Mouse (Mus musculus) left cerebral cortex, adult 9 months (tissue): ENCODE data around the gene Mettl23.

Experiments
- DNase-seq, 2 experiments: peaks; one replicate each; pipeline ENCODE4 v3.0.0; 2022; ENCODE audit warnings: low spot score in 2 of 2

The Mettl23 gene

DNA sequence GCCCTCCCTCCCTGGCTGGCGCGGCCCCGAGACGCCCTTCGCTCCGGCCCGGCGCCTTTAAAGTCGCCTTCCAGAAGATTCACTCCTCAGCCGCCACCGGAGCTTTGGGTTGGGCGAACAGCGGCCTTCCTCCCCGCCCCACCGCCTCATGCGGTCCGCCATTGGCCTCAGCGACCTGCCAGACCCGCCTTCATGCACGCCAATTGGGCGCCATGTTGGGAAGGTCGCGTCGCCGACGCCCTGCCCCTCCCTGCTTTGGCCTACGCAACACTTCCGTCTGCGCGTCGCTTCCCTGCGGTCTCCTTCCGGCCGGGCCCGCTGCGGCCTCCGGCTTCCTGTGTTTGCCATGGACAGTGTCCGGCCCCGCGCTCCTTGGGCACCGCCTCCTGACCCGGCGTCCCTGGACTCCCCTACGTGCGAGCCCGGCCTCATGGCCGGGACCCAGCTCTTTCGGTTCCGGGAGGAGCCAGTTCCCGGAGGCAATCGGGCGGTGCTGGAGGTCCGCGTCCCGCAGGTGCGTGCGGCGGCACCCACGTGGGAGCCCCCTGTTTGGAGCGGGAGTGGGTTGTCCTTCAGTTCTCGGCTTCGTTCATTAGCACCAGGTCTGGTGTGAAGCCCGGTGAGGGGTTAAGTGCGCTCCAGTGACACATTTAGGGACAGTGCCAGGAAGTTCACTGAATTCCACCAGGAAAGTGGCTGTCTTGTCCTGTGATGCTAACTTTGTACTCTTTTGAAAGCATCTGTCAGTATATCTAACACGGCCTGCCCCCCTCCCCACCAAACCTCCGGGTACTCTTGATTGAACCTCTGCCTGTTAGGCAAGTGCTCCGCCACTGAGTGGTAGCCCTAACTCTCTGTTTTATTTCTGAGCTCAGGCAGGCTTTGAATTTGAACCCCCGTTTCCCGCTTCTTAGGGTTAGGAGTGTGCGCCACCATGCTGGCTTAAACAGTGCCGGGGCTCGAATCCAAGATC, at the start of gene Mettl23, which contains the start of gene Jmjd6:
Mettl23 (plus strand) TSS at position 18 of the 973 bp plus-strand sequence.
Jmjd6 (minus strand) TSS at position 189 of the 973 bp plus-strand sequence.
- peak; percentile 96 to 97 for DNase-seq

DNA sequence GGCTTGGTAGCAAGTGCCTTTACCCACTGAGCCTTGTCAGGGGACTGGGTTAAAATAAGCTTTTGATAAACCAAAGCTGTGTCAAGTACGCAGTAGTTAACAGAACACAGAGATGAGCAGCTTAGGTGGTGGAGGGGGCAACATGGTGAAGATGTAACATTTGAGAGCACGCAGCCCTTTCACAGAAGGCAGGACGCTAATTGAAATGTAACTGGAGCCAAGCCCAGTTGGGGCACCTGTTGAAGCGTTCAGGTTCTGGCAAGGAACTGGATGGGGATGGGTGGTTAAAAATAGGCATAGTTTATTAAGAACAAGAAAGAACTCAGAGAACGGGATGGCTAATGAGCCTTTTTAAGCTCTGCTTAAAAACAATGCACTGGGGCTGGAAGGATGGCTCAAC, 43.7 kb upstream of the Mettl23 start:
- DNase-seq: no peak

DNA sequence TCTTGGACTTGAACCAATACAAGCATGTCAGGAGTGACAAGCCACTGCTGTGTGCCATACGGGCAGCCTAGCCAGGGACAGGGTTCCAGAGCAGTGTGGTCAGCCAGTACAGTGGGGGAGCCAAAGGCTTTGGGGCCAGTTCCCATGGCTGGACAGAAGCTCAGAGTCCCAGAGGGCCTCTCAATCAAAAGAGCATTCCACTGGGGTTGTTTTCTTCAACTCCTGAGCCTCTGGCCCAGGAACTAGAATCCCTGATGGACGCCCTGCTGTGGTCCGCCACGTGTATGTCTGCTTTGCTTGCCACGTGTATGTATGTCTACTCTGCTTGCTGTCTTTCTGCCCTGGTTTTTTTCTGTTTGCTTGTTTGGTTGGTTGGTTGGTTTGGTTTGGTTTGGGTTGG, 42.0 kb upstream of the Mettl23 start:
- DNase-seq: no peak

GRCm38 (mm10) chr11:116802709-116803108, 40.4 kb upstream of the Mettl23 start:
- no peak for DNase-seq

DNA sequence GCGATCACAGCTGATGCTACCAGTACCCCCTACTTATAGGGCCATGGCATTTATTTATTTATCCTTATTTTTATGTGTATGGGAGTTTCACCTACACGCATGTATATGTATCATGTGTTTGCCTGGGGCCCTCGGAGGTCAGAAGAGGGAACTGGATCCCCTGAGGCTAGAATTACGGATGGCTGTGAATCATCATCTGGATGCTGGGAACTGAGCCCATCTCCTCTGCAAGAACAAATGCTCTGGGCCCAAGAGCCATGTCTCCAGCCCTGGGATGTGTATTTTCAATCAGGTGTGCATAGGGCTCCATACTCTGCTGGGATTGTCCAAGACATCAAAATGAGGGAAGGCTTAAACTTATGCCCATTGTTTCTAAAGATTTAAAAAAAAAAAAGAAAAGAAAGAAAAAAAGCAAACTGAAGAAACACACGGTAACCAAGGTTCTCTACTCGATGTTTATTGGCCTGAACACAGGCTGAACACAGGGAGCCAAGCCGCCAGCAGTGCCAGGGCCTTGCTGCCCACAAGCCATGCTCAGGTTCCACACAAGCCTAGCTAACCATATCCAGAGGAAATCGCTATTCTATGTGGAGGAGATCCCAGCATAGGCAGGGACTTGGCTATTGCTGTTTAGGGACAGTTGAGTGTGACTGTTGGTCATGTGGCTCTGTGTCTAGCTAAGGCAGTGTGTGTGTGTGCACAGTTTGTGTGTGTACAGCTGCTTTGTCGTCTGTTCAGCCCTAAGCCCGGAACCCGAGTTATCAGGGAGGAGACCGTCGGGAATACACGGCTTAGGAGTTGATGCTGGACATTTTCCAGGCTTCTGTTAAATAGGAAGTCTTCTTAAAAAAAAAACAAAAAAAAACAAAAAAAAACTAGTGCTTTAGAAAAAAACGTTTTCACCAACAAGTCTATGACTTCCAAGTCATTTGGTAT, 36.7 kb upstream of the Mettl23 start:
- no peak for DNase-seq

DNA sequence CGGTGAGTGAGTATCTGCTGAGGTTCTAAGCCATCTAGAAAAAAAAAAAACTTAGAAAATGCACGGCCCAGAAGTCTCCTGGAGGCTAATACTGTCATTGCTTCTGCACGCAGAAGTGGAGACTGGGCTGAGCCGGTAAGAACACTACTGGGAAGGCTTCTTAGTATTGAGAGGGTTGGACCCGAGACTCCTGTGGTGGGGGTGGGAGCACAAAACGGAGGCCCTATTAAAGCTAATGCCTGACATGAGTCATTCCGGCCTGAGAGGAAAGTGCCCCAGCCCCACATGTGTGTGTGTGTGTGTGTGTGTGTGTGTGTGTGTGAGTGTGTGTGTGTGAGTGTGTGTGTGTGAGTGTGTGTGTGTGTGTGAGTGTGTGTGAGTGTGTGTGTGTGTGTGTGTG, 36.0 kb upstream of the Mettl23 start:
- DNase-seq: no peak

- DNase-seq: no peak
Observed at GRCm38 (mm10) chr11:116807526-116807925, 35.6 kb upstream of the Mettl23 start.

- DNase-seq: peak in 1 of 2 experiments; percentile 88
Observed at GRCm38 (mm10) chr11:116807938-116808606, 35.0 kb upstream of the Mettl23 start.

DNA sequence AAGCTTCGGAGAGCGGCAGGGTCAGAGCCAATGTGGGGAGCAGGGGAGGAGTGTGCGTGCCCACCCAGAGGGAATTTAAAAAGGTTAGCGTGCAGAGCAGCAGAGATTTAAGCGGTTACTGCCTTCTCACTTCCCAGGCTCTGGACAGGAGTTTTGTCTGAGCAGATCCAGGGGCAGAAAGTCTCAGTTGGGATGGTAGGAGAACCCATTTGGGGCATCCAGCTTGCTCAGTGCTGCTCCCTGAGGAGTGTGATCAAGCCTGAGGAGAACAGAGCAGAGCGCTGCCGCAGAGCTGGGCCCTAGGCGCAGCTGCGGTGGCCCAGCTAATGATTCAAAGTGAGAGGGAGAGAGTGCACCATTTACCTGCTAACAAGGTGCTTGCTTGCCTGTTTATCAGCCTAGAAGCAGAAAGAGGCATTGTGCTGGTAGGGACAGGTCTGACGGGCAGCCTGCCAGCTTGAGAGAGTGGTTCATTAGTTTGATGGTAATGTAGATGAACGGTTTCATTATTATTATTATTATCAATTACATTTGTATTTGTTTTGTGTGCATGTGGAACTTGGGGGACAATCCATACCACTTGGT, 34.2 kb upstream of the Mettl23 start:
- DNase-seq: no peak

DNA sequence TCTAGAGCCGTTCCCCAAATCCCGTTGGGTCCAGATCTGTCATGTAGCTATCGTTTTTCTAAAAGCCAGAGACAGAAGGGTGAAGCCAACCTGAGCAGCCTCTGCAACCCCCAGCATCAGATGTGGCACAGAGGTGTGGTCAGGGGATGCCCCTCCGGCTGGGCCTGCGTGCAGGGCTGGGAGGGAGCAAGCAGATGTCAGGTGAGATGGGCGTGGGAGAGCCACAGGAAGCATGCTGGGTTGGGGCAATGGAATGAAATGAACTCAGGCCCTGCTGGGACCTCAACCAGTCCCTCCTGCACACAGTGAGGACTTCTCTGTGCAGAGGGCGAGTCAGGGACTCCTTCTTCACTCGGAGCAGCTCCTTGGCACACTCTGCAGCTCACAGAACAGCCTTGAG, 33.6 kb upstream of the Mettl23 start:
- DNase-seq: no peak

DNA sequence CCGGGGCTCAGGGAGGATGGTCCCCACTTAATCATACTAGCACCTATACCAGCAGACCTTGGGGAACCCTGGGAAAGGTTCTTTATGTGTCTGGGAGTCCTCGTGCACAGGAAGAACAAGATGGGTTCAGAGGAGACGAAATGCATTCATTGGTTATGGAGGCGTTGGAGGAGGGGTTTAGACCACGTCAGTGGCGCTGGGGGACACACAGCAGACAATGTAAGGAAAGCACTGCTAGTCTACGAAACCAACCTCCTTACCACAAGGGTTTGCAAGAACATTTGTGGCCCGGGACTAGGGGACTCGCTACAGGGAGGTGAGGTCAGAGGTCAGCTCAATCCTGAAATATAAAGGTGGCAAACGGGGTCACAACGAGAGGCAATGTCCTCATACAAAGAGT, 32.5 kb upstream of the Mettl23 start:
- no peak for DNase-seq

- DNase-seq: peak; percentile 70 to 72
Observed at GRCm38 (mm10) chr11:116810983-116811901, 31.8 kb upstream of the Mettl23 start.

GRCm38 (mm10) chr11:116812793-116813529, 30.1 kb upstream of the Mettl23 start:
- no peak for DNase-seq

GRCm38 (mm10) chr11:116813610-116814009, 29.5 kb upstream of the Mettl23 start:
- no peak for DNase-seq

GRCm38 (mm10) chr11:116814076-116814883, 28.8 kb upstream of the Mettl23 start:
- DNase-seq: no peak

DNA sequence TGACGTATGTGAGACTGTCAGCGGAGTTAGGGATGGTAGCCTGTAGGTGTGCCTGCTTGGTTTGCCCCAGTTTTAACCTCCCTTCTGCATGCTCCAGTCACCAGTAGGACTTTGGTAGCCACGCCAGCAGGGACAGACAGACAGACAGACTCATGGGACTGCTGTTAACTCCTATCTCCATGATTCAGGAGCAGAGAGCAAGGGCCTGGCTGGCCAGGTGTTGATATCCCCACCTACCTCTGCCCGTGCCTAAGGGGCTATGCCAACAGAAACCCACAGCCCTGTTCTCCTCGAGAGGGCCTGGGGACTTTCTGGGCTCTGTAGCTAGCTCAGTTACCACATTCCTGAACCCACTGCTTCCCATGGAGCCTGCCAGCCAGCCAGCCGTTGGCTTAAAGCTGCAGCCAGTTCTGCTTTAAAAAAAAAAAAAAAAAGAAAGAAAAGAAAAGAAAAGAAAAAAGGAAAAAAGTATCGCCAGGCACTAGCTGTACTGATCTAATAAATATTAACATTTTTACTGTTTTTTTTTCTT, 28.1 kb upstream of the Mettl23 start:
- no peak for DNase-seq

GRCm38 (mm10) chr11:116816769-116817168, 26.3 kb upstream of the Mettl23 start:
- DNase-seq: no peak

DNA sequence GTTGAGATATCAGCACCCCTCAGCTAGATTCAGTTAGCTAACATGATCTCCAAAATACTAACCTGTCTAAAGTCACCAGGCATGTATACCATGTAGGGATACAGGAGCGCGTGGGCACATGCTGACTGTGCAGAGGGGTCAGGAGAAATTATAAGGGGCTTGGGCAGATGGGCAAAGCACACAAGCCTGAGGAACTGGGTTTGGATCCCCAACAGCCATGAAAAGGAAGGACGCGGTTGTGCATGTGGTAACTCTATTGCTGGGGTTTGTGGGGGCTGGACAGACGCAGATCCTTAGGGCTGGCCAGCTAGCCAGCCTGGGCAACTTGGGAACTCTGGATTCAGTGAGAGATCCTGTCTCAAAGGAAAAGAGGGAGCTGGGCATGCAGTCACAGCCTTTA, 25.5 kb upstream of the Mettl23 start:
- no peak for DNase-seq
